Mouse (Mus musculus) layer of hippocampus, adult 18-20 months (tissue): ENCODE measurements around the gene Tm9sf1. TPM values are rescaled to one million over a fixed set of nuclear protein-coding genes. Genes with fewer than 3 reads are reported as not detected.

Source experiments
- DNase-seq, 2 experiments: peaks; one replicate each; pipeline ENCODE4 v3.0.0; 2022; ENCODE audit warnings: low spot score in 2 of 2
- long read RNA-seq: library from polyadenylated mRNA; stranded (forward); transcript quantifications from one replicate; pipeline ENCODE4 v2.0.0, GENCODE M21; 2021
- total RNA-seq, 2 experiments: library from RNA; stranded (reverse); gene quantifications; 2 replicates each; pipeline ENCODE4 v1.2.3; 2021

Gene Tm9sf1
- total RNA-seq: 10 to 100 TPM; 39.6 to 40.8 TPM
- long read RNA-seq, transcript Tm9sf1-205 (6 exons, 2,517 nt): minor isoform, 8 of 67 reads
- long read RNA-seq, transcript Tm9sf1-201 (5 exons, 2,382 nt): major isoform, 42 of 67 reads
- long read RNA-seq, partial matches to known transcripts: 1 of 67 reads
- long read RNA-seq, other reads (novel, unspliced or antisense): 13 of 67 reads

DNA sequence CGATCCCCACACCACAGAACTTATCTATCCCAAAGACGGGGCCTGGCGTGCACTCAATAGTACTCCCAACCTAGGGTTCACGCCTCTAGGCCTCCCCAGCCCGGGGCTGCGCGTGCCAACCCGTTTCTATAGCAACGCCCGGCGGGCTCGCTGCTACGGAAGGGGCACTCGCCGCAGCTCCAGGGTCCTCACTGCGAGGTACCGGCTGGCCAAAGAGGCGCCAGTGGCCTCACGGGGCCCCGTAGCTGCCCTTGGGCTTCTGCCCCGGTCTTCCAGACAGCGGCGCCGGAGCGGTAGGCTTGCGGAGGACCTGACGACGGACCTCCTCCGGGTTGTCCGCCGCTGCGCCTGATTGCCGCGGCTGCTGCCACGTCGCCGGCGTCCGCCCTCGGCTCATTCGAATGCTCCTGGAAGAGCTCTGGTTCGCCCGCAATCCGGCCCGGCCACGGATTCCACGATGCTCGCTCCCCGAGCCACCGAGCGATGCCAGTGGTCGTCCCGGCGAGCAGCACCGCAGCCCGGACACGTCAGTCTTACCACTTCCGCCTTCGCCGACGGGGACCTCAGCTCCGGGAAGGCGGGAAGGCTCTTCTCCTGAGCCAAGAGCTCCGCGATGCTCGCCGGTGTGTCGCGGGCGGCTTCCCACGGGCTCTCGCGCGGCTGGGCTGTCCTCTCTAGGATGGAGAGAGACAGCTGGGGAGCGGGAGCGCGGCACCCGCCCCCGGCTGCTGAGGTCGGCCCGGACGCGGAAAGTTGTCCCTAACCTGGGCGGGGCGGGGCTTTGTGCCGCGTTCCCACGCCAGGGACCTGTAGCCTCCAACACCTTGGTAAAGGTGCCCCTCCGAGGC lies at the start of gene Tm9sf1:
Tm9sf1 (minus strand) TSS at position 747 of the 848 bp plus-strand sequence.
- peak; percentile 83 to 90 for DNase-seq

DNA sequence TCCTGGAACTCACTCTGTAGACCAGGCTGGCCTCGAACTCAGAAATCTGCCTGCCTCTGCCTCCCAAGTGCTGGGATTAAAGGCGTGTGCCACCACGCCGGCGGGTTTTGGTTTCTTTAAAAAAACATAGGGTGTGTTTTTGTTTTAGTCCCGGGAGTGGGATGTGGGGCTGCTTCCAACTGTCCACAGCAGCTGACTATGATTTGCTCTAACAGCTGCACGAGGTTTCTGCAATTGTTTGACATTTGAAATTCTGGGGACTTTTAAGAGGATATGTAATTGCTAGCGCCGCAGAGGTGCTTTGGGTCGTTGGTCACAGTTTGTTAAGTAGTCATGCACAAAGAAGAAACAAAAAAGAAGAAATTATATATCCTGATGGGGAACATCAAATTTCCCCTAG lies 45.8 kb upstream of the Tm9sf1 start:
- no peak for DNase-seq

DNA sequence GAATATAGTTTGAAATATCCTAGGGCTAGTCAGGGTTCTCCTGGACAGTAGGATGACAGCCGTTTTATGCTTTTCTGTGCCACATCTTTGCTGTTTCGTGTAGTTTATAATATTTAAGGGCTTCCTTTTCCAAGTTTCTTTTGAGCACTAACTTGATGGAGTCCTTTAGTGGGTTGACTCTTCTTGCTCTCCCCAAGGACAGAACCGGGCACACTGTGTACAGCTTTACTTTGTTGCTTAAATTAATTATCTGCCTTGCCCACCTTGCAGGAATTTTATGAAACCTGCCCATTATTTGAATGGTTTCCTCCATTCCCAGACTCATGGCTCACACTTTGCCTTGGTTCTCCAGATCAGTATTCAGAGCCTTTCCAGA lies 38.5 kb upstream of the Tm9sf1 start:
- no peak for DNase-seq

DNA sequence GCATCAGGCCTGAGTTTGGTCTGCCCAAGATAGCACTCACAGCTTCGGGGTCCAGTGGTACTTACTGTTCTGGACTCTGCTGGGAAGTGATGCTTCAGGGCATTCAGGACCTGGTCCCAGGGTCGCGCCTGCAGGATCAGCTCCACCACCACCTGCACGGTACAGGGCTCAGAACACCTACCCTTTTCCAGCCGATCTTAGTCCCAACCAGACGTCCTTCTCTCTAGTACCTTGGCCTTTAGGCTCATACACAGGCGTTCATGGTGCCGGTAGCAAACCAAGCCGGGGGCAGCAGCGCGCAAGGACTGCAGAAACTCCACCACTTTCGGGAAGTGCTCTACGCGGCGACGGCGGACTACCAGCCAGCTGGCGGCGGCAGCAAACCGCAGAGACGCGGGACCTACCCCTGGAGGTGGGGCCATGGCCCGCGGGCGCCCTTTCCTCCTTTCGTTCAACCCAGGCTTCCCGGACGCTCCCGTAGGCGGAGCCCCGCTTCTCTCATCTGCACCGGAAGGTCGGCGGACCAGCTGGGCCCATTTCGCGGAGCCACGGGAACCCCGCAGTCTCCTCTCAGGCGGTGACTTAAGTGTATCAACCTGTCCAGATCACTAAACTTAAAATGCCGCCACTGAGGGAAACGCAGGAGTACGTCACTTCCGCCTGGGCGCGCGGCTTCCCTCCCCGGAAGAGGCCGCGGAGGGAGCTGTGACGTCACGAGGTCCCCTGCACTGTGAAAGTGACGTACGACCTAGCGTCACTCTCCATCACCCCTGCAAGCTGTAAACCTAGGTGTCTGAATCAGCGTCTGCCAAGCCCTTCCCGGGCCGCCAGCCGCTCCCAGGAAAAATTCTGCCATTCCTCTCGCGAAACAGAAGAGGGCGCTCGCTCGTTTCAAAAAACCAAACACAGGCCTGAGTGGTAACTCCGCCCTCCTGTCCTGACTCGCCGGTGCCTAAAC lies 37.8 kb upstream of the Tm9sf1 start, which contains the start of gene Tinf2:
Tinf2 (minus strand) TSS at position 661 of the 958 bp plus-strand sequence.
- DNase-seq: peak; percentile 96 to 97

DNA sequence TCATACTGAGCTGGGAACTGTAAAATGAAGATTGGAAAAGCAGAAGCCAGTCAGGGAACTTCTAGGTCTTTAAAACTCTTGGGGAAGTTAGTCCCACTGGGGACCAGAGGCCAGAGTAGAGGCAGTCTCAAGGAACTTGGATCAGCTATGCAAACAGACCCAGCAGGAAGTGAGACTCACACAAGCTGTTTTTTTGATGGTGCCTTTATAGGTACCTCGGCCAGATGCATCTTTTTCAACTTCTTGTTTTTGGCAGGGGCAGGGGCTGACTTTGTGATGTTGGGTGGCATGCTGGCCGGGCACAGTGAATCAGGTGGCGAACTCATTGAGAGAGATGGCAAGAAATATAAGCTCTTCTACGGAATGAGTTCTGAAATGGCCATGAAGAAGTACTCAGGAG lies 34.0 kb upstream of the Tm9sf1 start:
- no peak for DNase-seq

DNA sequence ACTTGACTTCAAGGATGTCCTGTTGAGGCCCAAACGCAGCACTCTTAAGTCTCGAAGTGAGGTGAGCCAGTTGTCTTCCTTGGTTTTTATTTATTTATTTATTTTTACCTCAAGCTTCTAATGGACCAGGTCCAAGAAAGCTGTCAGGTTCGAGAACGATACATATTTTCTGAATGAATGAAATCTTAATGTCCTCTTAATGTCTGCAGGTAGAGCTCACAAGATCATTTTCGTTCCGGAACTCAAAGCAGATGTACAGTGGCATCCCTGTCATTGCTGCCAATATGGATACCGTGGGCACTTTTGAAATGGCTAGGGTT lies 29.1 kb upstream of the Tm9sf1 start:
- DNase-seq: no peak

DNA sequence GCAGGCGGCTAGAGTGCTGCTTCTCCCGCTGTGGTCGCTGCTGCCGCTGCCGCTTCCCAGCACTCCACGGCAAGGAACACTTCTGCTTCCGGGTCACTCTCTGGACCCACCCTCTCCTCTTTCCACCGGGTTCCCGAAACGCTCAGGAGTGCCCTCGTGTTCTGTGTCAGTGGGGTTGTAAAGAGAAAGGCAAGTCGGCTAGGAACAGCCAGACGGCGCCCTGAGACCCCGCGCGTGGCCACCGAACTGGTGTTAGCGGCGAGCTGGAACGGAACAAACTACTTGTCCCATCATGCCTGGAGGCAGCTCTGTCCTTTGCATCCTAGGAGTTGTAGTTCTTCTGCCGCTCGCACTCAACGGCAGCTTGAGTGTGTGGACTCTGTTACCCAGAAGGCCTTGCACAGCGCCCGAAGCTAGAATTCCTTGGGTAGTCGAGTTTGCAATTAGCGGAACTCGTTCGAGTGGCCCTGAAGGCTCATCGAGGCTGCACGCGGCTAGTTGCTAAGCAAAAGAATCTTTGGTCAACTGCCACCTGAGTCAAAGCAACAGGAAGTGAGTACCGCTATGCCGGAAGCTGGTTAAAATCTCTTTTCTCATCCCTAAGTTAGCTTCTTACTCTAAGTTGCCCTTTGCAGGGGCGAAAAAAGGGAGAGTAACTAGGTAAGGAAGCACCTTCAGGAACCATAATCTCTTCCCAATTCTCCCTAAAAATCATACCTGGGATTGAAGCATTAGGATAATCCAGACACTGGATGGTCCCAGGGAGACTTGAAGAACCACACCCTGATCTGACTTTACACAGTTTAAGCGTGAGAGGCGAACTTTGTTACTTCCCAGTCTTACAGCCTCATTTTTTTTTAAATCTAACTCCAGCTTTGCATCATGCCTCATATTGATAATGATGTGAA lies 28.5 kb upstream of the Tm9sf1 start, which contains the start of the genes Gmpr2 and Nedd8:
Gmpr2 (plus strand) TSS at position 109 of the 908 bp plus-strand sequence.
Nedd8 (minus strand) TSS at position 292 of the 908 bp plus-strand sequence.
- DNase-seq: peak; percentile 93 to 97

DNA sequence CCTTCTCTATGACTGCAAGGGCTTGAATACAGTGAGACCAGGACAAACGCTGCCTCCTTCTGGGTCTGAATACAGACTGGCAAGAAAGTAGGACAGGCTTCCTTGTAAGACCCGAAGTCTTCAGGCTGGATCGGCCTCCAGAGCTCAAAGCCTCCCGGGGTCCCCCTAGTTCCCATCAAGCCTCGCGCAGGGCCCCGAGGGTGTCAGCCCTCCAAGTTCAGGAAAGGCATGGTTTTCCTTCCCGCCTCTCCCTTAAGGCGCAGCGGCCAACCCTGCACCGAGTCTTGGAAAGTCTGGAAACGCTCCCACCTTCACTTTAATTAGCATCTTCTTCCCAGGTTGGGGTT lies 27.9 kb upstream of the Tm9sf1 start:
- no peak for DNase-seq

DNA sequence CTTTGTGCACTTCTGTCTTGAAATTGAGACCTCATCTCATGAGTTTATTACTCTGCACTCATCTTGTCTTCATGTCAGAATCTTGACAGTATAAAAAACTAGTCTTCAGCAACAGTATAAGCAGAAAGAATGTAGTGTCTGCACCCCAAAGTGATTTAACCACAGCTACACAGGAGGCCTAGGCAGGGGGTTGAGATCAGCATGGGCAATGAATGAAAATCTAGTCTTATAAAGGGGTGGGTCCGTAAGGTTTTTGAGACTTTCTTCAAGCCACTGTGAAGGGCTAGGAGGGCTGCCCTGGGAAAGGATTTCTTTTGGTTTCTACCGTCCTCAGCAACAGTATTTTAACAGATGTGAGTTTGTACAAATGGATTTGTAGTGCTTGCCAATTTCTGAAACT lies 17.0 kb upstream of the Tm9sf1 start:
- DNase-seq: no peak

DNA sequence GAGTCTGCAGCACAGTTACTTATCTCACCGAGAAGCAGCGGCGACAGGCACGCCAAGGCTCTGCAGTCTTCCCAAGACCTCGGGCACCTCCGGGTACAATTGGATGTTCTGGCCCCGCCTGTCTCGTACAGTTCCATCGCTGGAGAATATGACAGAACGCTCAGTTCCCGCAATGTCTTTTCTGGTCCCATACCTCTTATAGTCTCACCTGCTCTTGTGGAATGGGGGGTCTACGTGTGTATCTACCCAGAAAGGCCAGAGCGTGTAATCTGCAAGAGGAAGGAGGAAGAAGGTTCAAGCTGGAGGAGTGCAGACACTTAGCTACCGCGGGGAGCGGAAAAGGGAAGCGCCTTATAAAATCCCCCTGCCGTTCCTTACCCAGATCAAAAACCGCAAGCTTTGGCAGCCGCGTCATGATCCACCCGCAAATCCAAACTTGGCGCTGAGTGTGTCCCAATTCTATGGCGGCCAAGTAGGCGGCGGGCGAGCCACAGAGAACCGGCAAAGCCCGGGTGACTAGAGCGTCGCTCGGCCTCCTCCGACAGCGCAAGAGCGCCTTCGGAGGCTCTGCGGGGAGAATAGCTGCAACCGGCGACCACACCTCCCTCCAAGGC lies 16.5 kb upstream of the Tm9sf1 start, which contains the start of gene Mdp1:
Mdp1 (minus strand) TSS at position 549 of the 614 bp plus-strand sequence.
- DNase-seq: peak; percentile 77 to 86

DNA sequence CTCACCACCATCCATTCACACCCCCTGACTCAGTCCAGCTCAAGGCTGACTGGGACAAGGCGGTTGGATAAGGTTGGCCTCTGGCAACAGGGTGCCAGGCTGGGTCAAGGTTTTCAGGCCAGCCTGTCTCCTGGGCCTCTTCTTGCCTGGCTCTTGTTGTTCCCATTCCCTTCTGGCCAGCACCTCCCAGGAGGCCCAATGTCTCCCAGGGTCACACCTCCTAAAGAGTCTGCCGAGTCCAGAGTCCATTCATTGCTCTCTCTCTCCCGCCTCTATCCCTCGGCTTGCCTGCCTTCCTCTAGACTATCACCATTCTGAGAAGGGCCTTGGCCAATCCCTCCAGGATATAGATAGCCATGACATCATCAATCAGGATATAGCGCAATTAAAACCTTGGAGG lies 14.4 kb upstream of the Tm9sf1 start:
- no peak for DNase-seq

DNA sequence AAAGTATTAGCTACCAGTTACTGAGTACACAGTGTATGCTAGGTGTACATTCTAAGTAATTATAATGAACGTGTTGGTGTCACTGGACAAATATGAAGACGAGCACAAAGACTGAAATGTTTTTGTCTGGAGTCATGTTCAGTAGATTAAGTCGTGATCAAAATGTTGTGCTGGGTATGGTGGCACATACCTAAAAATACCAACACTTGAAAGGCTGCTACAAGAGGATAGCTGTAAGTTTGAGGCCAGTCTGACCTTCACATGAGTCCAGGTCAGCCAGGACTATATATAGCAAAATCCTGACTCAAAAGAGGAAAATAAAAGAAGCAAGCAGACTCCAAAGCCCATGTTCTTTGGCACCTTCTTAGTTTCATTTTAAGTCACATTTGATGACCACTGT lies 13.3 kb upstream of the Tm9sf1 start:
- no peak for DNase-seq

DNA sequence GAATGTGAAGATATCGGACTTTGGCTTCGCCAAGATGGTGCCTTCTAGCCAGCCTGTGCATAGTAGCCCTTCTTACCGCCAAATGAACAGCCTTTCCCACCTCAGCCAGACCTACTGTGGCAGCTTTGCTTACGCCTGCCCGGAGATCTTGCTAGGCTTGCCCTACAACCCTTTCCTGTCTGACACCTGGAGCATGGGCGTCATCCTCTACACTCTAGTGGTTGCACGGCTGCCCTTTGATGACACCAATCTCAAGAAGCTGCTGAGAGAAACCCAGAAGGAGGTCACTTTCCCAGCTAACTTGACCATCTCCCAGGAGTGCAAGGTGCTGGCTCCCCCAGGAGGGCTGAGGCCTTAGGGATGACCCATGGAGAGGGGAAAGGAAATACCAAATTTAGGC lies 7.9 kb upstream of the Tm9sf1 start:
- DNase-seq: no peak

DNA sequence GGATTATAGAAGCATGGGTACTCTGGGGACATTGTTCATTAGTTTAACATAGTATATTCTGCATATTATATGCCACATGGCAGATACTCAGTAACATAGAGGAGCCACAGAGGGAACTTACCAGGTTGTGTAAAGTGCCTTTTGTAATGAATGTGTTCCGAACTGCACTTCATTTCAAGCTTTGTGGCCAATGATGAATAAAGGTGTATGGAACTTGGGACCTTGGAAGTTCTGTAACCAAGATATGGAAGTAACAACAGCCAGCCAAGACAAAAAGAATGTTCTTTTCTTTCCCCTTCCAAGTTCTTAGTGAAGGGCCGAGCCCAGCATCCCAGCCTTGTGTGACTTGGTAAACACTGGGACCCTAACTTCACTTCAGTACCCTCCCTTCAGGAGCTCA lies 6.3 kb upstream of the Tm9sf1 start, which contains the start of gene Tssk4:
Tssk4 (plus strand) TSS at position 301 of the 400 bp plus-strand sequence.
- no peak for DNase-seq

DNA sequence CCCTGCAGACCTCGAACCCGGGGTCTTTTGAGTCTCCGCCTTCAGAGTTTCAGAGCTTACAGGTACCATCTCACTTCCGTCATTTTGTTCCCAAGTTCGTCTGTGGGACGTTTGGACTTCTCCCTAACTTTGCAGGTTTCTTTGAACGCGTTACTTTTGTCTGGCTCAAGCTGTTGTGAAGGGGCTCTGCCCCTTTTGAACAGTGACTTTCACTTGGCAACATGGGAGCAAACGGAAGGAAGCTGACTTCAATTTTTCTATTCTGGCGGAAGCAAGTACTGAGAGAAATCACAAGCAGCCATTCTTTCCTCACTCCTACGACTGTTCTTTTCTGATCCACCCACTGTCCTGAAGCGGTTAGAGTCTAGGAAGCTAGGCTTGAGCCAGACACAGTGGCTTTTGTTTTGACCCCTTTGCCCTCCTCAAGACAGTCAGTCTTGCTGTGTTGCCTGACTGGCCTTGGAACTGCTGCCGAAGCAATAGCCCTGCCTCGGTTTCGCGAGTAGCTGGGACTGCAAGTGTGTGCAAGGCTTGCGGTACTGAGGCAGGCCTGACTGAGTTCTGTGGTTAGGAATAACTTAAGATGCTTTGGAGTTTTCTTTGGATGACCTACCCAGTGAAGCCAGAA lies 769 bp upstream of the Tm9sf1 start:
- no peak for DNase-seq

DNA sequence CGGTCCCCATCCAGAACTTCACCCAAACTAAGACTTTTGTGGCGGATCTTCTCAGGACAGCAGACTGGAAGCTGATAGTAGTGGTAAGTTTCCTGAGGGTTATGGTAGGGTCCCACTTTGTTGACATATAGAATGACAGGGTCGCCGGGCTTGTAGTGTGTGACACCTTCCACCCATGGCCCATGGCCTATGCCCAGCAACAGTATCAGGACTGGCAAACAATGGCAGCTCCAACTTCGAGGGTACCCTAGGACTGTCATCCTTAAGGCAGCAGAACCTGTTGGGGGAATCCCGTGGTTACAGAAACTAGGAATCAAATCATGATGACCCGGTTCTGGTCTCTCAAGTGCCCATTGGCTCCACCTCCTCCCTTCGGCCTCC lies 937 bp downstream of the Tm9sf1 start:
- no peak for DNase-seq

DNA sequence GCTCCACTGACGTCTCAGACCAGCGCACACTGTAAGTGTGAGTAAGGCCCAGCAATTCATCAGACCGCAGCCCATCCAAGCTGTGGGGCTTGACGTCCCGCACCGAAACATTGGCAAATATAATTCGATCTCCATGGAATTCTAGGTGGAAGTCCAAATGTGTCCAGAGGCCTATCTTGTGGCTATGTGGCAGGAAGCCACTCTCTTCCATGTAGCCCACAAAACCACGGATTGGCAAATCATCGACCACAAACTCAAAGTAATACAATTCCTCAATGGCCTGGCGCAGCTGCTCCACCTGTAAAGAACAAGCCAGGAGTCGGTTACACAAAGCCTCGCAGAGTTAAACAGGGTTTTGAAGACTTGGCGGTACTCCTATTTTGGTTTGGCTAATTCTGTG lies 2.3 kb downstream of the Tm9sf1 start:
- no peak for DNase-seq

DNA sequence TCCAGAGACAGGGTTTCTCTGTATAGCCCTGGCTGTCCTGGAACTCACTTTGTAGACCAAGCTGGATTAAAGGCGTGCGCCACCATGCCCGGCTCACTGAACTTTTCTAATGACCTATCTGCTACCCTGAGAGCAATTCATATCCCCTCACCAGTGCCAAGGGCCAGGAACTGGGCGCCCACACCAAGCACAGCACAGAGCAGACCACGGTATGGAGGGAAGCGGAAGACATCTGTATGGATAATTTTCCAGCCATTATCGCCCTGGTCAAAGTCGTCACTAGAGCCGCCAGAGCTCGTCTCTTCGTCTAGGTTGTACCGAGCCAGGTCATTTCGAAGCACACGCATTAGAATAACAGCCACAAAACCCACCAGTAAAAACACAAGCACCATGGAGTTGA lies 2.8 kb downstream of the Tm9sf1 start:
- no peak for DNase-seq

DNA sequence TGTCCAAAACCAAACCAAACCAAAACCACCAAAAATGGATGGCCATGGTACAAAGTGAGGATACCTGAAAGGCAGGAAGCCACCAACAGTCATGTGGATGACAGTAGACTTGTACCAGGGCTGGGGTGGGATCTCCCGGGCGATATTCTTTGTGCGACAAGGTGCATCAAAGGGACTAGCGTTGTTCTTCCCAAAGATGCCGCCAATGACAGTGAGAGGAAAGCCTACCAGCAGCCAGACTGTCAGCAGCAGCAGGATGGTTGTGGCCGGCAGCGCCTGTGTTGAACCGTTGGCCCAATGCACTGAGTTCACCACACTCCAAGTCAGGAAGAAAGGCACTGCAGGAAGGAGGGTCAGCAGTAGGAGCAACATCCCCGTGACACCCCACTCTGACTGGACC lies 5.8 kb downstream of the Tm9sf1 start, which contains the start of gene Gm49378:
Gm49378 (minus strand) TSS at position 101 of the 400 bp plus-strand sequence.
- no peak for DNase-seq
